Mouse (Mus musculus) cortical plate, adult 2 months (tissue): ENCODE measurements around the gene Pla2g4c.
"Not testable (repeated sequence)": the region's sequence is repeated elsewhere in the genome, so short reads cannot be mapped to it uniquely, and the experiment has no call there.

Experiments used
- CTCF ChIP-seq: fragments of 200-500 bp; IDR thresholded peaks from 2 replicates; pipeline ENCODE4 v1.5.1; 2011; ENCODE audit warnings: mild to moderate bottlenecking, control low read depth, low read length; ENCODE audit not compliant: insufficient read depth; ENCODE audit errors: extremely low read depth
- POLR2A ChIP-seq: fragments of 200-500 bp; IDR thresholded peaks from 2 replicates; pipeline ENCODE4 v1.6.1; 2011; ENCODE audit warnings: mild to moderate bottlenecking, low read length, control low read depth; ENCODE audit not compliant: insufficient read depth; ENCODE audit errors: extremely low read depth

GRCm38 (mm10) chr7:13278957-13279356 lies 45.5 kb upstream of the Pla2g4c start:
- TF ChIP-seq CTCF, POLR2A: not testable (repeated sequence)
